Mouse (Mus musculus): ENCODE measurements around the gene Msl1. TPM values are rescaled to one million over a fixed set of nuclear protein-coding genes. Genes with fewer than 3 reads are reported as not detected.
A peak's percentile ranks its signal among the peaks of the same experiment; 100 is the strongest.

The Msl1 gene
- polyA plus RNA-seq, 1 experiment from 2014 or later: 17.5 TPM

DNA sequence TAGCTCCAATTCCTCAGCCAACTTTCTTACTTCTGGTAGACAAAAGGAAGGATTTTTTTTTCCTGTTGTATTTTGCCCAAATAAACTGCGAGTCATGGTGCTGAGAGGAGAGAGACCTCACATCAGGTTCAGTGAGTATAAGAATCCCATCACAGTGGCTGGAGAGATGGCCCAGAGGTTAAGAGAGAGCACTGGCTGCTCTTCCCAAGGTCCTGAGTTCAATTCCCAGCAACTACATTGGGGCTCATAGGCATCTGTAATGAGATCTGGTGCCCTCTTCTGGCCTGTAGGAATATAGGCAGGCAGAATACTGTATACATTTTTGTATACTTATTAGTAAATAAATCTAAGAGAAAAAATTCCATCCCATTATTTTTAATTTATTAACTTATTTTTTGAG lies 7.6 kb upstream of the Msl1 start:
- H3K27ac ChIP-seq (ENCODE audit: low read depth): 0 out of 2 replicates have a peak overlapping the region, but pooled peaks have one; percentile 91
- H3K36me3 ChIP-seq (ENCODE audit: control insufficient read depth, insufficient read depth, low read length): no peaks in the 10 kb centered on the region
- H3K9ac ChIP-seq (ENCODE audit: low read length): no peak overlapping the region
- no peaks in the 10 kb centered on the region for H3K9me3 ChIP-seq (ENCODE audit: control insufficient read depth, low read length)
- WGBS: 96% methylated on average over 1 of the region's 1 CpGs
- no peaks in the 10 kb centered on the region for H3K27me3 ChIP-seq (replicated peaks; ENCODE audit: control insufficient read depth, insufficient read depth, low read length)
- DNase-seq (ENCODE audit: low spot score) (no peak), ATAC-seq (replicated peaks; ENCODE audit: low FRiP score, low TSS enrichment, low read depth) (no peak)
- H3K4me2 ChIP-seq (ENCODE audit: low read length): no peak overlapping the region
- H3K4me1 ChIP-seq (replicated peaks; ENCODE audit: control insufficient read depth, insufficient read depth, low read length): peaks cover 49% of the 10 kb centered on the region
- no peak overlapping the region for H3K4me3 ChIP-seq (ENCODE audit: low read depth, low read length)

GRCm38 (mm10) chr11:98788139-98788538 lies 7.2 kb upstream of the Msl1 start:
- Histone ChIP-seq H3K4me2 (ENCODE audit: low read length) (no peak overlapping the region), H3K27ac (ENCODE audit: low read depth) (0 out of 2 replicates have a peak overlapping the region, but pooled peaks have one; percentile 1), H3K4me1 (replicated peaks; ENCODE audit: control insufficient read depth, insufficient read depth, low read length) (peaks cover 45% of the 10 kb centered on the region), H3K9ac (ENCODE audit: low read length) (no peak overlapping the region), H3K9me3 (ENCODE audit: control insufficient read depth, low read length) (no peaks in the 10 kb centered on the region), H3K27me3 (replicated peaks; ENCODE audit: control insufficient read depth, insufficient read depth, low read length) (no peaks in the 10 kb centered on the region), H3K4me3 (ENCODE audit: low read depth, low read length) (no peak overlapping the region), H3K36me3 (ENCODE audit: control insufficient read depth, insufficient read depth, low read length) (no peaks in the 10 kb centered on the region)
- 93% methylated on average over 5 of the region's 5 CpGs for WGBS
- DNase-seq (ENCODE audit: low spot score) (no peak), ATAC-seq (replicated peaks; ENCODE audit: low FRiP score, low TSS enrichment, low read depth) (no peak)

DNA sequence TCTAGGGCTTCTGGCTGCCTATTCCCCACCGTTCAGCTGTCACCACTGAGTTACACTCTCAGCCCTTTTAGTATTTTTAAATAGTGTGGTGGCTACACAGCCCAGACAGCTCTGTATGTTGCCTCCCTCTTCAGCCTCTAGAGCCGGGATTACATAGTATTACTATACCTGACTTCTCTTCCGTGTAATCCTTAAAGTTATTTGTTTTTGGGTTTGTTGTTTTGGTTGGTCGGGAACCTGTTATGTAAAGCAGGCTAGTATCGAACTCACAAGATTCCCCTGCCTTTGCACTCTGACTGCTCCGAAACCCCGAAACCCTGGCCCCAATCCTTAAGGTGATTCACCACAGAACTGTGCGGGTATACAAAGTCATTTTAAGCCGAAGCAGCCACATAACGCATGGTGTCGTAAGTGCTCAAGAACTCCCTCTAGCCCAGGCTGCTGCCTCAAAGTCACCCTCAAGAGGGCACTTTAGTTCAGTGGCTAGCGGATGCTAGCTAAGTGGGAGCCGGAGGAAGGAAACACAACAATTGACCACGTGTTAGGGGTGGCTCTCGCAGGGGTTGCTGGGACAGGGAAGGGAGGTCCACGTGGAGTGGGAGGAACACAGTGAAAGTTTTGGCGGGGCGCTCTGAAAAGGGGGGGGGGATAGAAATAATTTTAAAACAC lies 6.6 kb upstream of the Msl1 start:
- WGBS: 12% methylated on average over 18 of the region's 18 CpGs
- Histone ChIP-seq H3K4me2 (ENCODE audit: low read length) (peak overlapping the region; percentile 99), H3K9me3 (ENCODE audit: control insufficient read depth, low read length) (no peaks in the 10 kb centered on the region), H3K36me3 (ENCODE audit: control insufficient read depth, insufficient read depth, low read length) (no peaks in the 10 kb centered on the region), H3K27me3 (replicated peaks; ENCODE audit: control insufficient read depth, insufficient read depth, low read length) (no peaks in the 10 kb centered on the region), H3K4me3 (ENCODE audit: low read depth, low read length) (peak overlapping the region; percentile 56), H3K4me1 (replicated peaks; ENCODE audit: control insufficient read depth, insufficient read depth, low read length) (peaks cover 44% of the 10 kb centered on the region), H3K9ac (ENCODE audit: low read length) (peak overlapping the region; percentile 69), H3K27ac (ENCODE audit: low read depth) (peak overlapping the region; percentile 72)
- DNase-seq (ENCODE audit: low spot score) (peak; percentile 78), ATAC-seq (replicated peaks; ENCODE audit: low FRiP score, low TSS enrichment, low read depth) (peak; percentile 80)

- Histone ChIP-seq H3K27ac (ENCODE audit: low read depth) (peak overlapping the region; percentile 69), H3K9me3 (ENCODE audit: control insufficient read depth, low read length) (no peaks in the 10 kb centered on the region), H3K4me3 (ENCODE audit: low read depth, low read length) (peak overlapping the region; percentile 56), H3K4me1 (replicated peaks; ENCODE audit: control insufficient read depth, insufficient read depth, low read length) (peaks cover 45% of the 10 kb centered on the region), H3K9ac (ENCODE audit: low read length) (peak overlapping the region; percentile 69), H3K27me3 (replicated peaks; ENCODE audit: control insufficient read depth, insufficient read depth, low read length) (no peaks in the 10 kb centered on the region), H3K36me3 (ENCODE audit: control insufficient read depth, insufficient read depth, low read length) (no peaks in the 10 kb centered on the region), H3K4me2 (ENCODE audit: low read length) (peak overlapping the region; percentile 99)
- WGBS: under 1% methylated on average over 25 of the region's 25 CpGs
- ATAC-seq (replicated peaks; ENCODE audit: low FRiP score, low TSS enrichment, low read depth): no peak; the same call in 1 of the 2 replicates
- DNase-seq (ENCODE audit: low spot score): no peak
Measured at GRCm38 (mm10) chr11:98789219-98789807, 6.0 kb upstream of the Msl1 start.

GRCm38 (mm10) chr11:98789824-98790223 lies 5.5 kb upstream of the Msl1 start:
- ATAC-seq (replicated peaks; ENCODE audit: low FRiP score, low TSS enrichment, low read depth) (no peak), DNase-seq (ENCODE audit: low spot score) (no peak)
- H3K4me2 ChIP-seq (ENCODE audit: low read length): peak overlapping the region; percentile 99
- 31% methylated on average over 5 of the region's 5 CpGs for WGBS
- peak overlapping the region; percentile 69 for H3K9ac ChIP-seq (ENCODE audit: low read length)
- peak overlapping the region; percentile 69; the same call in 1 of the 2 replicates for H3K27ac ChIP-seq (ENCODE audit: low read depth)
- no peaks in the 10 kb centered on the region for H3K36me3 ChIP-seq (ENCODE audit: control insufficient read depth, insufficient read depth, low read length)
- no peaks in the 10 kb centered on the region for H3K27me3 ChIP-seq (replicated peaks; ENCODE audit: control insufficient read depth, insufficient read depth, low read length)
- H3K9me3 ChIP-seq (ENCODE audit: control insufficient read depth, low read length): no peaks in the 10 kb centered on the region
- peak overlapping the region; percentile 56 for H3K4me3 ChIP-seq (ENCODE audit: low read depth, low read length)
- H3K4me1 ChIP-seq (replicated peaks; ENCODE audit: control insufficient read depth, insufficient read depth, low read length): peaks cover 42% of the 10 kb centered on the region

- H3K27ac ChIP-seq (ENCODE audit: low read depth): no peak overlapping the region
Measured at GRCm38 (mm10) chr11:98790631-98791205, 4.6 kb upstream of the Msl1 start.

DNA sequence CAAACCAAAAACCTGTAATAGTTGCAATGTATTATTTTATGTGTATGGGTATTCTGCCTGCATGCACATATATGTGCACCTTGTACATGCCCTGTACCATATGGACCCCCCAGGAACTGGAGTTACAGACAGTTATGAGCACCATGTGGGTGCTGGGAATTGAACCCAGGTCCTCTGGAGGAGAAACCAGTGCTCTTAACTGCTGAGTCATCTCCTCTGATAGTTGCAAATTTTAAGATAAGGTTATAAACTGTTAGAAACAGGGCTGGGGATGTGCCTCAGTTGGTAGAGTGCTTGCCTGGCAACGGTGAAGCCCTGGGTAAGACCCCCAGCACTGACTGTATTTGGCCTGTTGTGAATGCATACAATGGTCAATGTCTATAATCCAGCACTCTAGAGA lies 3.9 kb upstream of the Msl1 start:
- H3K4me2 ChIP-seq (ENCODE audit: low read length): no peak overlapping the region
- no peak overlapping the region for H3K4me3 ChIP-seq (ENCODE audit: low read depth, low read length)
- H3K9ac ChIP-seq (ENCODE audit: low read length): no peak overlapping the region
- no peak overlapping the region for H3K27ac ChIP-seq (ENCODE audit: low read depth)
- no peaks in the 10 kb centered on the region for H3K36me3 ChIP-seq (ENCODE audit: control insufficient read depth, insufficient read depth, low read length)
- ATAC-seq (replicated peaks; ENCODE audit: low FRiP score, low TSS enrichment, low read depth) (no peak), DNase-seq (ENCODE audit: low spot score) (no peak)
- 68% methylated on average over 1 of the region's 1 CpGs for WGBS
- peaks cover 26% of the 10 kb centered on the region for H3K4me1 ChIP-seq (replicated peaks; ENCODE audit: control insufficient read depth, insufficient read depth, low read length)
- H3K27me3 ChIP-seq (replicated peaks; ENCODE audit: control insufficient read depth, insufficient read depth, low read length): no peaks in the 10 kb centered on the region
- no peaks in the 10 kb centered on the region for H3K9me3 ChIP-seq (ENCODE audit: control insufficient read depth, low read length)

More at GRCm38 (mm10) chr11:98790631-98791205, 4.6 kb upstream of the Msl1 start:
- Histone ChIP-seq H3K9ac (ENCODE audit: low read length) (no peak overlapping the region), H3K4me3 (ENCODE audit: low read depth, low read length) (no peak overlapping the region), H3K4me2 (ENCODE audit: low read length) (no peak overlapping the region), H3K4me1 (replicated peaks; ENCODE audit: control insufficient read depth, insufficient read depth, low read length) (peaks cover 34% of the 10 kb centered on the region), H3K9me3 (ENCODE audit: control insufficient read depth, low read length) (no peaks in the 10 kb centered on the region), H3K27me3 (replicated peaks; ENCODE audit: control insufficient read depth, insufficient read depth, low read length) (no peaks in the 10 kb centered on the region), H3K36me3 (ENCODE audit: control insufficient read depth, insufficient read depth, low read length) (no peaks in the 10 kb centered on the region)
- DNase-seq (ENCODE audit: low spot score) (no peak), ATAC-seq (replicated peaks; ENCODE audit: low FRiP score, low TSS enrichment, low read depth) (no peak)
- 76% methylated on average over 5 of the region's 5 CpGs for WGBS

GRCm38 (mm10) chr11:98792081-98792480 lies 3.2 kb upstream of the Msl1 start:
- H3K9ac ChIP-seq (ENCODE audit: low read length): no peak overlapping the region
- H3K4me1 ChIP-seq (replicated peaks; ENCODE audit: control insufficient read depth, insufficient read depth, low read length): peaks cover 22% of the 10 kb centered on the region
- H3K27ac ChIP-seq (ENCODE audit: low read depth): no peak overlapping the region
- no peak for DNase-seq (ENCODE audit: low spot score)
- H3K27me3 ChIP-seq (replicated peaks; ENCODE audit: control insufficient read depth, insufficient read depth, low read length): no peaks in the 10 kb centered on the region
- no peak overlapping the region for H3K4me2 ChIP-seq (ENCODE audit: low read length)
- WGBS: 10% methylated on average over 4 of the region's 4 CpGs
- no peaks in the 10 kb centered on the region for H3K9me3 ChIP-seq (ENCODE audit: control insufficient read depth, low read length)
- no peak for ATAC-seq (replicated peaks; ENCODE audit: low FRiP score, low TSS enrichment, low read depth)
- H3K36me3 ChIP-seq (ENCODE audit: control insufficient read depth, insufficient read depth, low read length): no peaks in the 10 kb centered on the region
- H3K4me3 ChIP-seq (ENCODE audit: low read depth, low read length): no peak overlapping the region

Data from intestine, embryonic 14.5 days (tissue).